Mouse (Mus musculus): ENCODE results near the gene Zfp683. TPM values are rescaled to one million over a fixed set of nuclear protein-coding genes. Genes with fewer than 3 reads are reported as not detected.
A peak's percentile ranks its signal among the peaks of the same experiment; 100 is the strongest.

Zfp683 gene
- polyA plus RNA-seq, 1 experiment from 2014 or later, result not detected

DNA sequence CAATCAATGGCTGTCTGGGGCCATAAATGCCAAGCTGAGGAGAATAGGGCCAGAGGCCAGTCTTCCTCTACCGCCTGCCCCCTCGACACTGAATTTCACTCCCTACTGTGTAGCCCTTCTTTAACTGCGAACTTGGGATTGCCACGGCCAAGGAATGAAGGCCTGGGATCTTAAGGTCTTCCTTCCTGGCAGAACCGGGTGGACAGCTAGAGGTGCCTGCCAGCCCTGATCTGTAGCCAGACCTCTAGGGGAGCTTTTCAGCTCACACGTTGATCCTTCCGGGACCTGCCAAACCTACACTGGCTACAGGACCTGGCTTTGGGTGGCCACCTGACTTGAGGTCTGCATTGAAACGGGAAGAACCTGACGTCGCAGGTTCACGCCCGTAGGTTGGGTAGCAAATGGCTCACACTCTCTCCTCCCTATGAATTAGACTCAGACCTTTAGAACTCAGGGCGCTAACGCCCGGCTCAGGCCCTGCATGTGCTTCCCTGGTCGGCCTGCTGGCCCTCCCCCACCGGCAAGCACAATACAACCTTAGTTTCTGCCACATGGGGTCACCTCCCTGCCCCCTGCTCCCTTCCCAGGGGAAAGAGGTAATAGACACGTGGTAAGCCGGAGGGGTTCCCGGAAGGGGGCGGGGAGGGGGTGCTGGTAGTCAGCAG, 36.3 kb upstream of the Zfp683 start:
- ATAC-seq, result no peak
- H3K9ac ChIP-seq (ENCODE audit: low read depth, low read length), result peak overlapping the region; percentile 52; the same call in 1 of the 2 replicates
- no peaks in the 10 kb centered on the region for H3K36me3 ChIP-seq (ENCODE audit: control insufficient read depth, insufficient read depth, low read length)
- WGBS, result 2% methylated on average over 21 of the region's 21 CpGs
- H3K4me2 ChIP-seq (ENCODE audit: low read length), result peak overlapping the region; percentile 63
- H3K4me3 ChIP-seq (ENCODE audit: low read depth, low read length), result peak overlapping the region; percentile 37
- no peaks in the 10 kb centered on the region for H3K9me3 ChIP-seq (replicated peaks; ENCODE audit: control insufficient read depth, low read length, poor library complexity, severe bottlenecking)
- H3K27me3 ChIP-seq (ENCODE audit: control insufficient read depth, insufficient read depth, low read depth, low read length), result peaks cover 17% of the 10 kb centered on the region
- peaks cover 26% of the 10 kb centered on the region for H3K4me1 ChIP-seq (ENCODE audit: control insufficient read depth, insufficient read depth, low read length)
- no peak overlapping the region for H3K27ac ChIP-seq (ENCODE audit: low read length)

- 0% methylated on average over 44 of the region's 46 CpGs for WGBS
- H3K4me3 ChIP-seq (ENCODE audit: low read depth, low read length), result peak overlapping the region; percentile 37
- H3K9me3 ChIP-seq (replicated peaks; ENCODE audit: control insufficient read depth, low read length, poor library complexity, severe bottlenecking), result no peaks in the 10 kb centered on the region
- H3K36me3 ChIP-seq (ENCODE audit: control insufficient read depth, insufficient read depth, low read length), result no peaks in the 10 kb centered on the region
- H3K27ac ChIP-seq (ENCODE audit: low read length), result no peak overlapping the region
- H3K4me2 ChIP-seq (ENCODE audit: low read length), result peak overlapping the region; percentile 63
- peaks cover 17% of the 10 kb centered on the region for H3K27me3 ChIP-seq (ENCODE audit: control insufficient read depth, insufficient read depth, low read depth, low read length)
- peak overlapping the region; percentile 52 for H3K9ac ChIP-seq (ENCODE audit: low read depth, low read length)
- H3K4me1 ChIP-seq (ENCODE audit: control insufficient read depth, insufficient read depth, low read length), result peaks cover 26% of the 10 kb centered on the region
- no peak for ATAC-seq
Observed at GRCm38 (mm10) chr4:134018038-134018778, 35.4 kb upstream of the Zfp683 start.

- Histone ChIP-seq H3K36me3 (ENCODE audit: control insufficient read depth, insufficient read depth, low read length) (no peaks in the 10 kb centered on the region), H3K9ac (ENCODE audit: low read depth, low read length) (peak within 1 kb of the TSS; percentile 53), H3K4me3 (ENCODE audit: low read depth, low read length) (peak within 1 kb of the TSS; percentile 37), H3K4me2 (ENCODE audit: low read length) (peak within 1 kb of the TSS; percentile 63), H3K4me1 (ENCODE audit: control insufficient read depth, insufficient read depth, low read length) (peaks cover 26% of the 10 kb centered on the region), H3K9me3 (replicated peaks; ENCODE audit: control insufficient read depth, low read length, poor library complexity, severe bottlenecking) (no peaks in the 10 kb centered on the region), H3K27ac (ENCODE audit: low read length) (peak within 1 kb of the TSS; percentile 68), H3K27me3 (ENCODE audit: control insufficient read depth, insufficient read depth, low read depth, low read length) (peaks cover 17% of the 10 kb centered on the region)
- WGBS, result 2% methylated on average over 8 of the region's 9 CpGs
- peak; percentile 51; the same call in 1 of the 2 replicates for ATAC-seq
Observed at GRCm38 (mm10) chr4:134018779-134019145, 34.9 kb upstream of the Zfp683 start, which contains the start of gene Lin28a. Lin28a (minus strand) TSS chr4:134018841.

DNA sequence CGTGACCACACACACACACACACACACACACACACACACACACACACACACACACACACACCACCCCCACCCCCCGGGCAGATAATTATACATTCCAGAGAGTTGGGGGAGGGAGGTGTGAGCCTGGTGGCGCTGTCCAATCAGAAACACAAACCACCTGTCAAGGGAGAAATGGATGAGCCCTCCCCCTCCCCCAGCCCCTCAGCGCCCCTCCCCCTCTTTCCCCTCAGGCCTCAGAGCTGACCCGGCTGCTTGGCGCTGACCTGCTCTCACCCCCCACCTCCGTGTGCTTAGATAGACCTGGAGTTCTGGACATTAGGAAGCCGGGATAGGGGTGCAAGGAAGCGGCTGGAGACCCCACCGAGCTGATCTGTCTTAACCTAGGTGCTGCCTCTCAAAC, 34.4 kb upstream of the Zfp683 start:
- Histone ChIP-seq H3K9me3 (replicated peaks; ENCODE audit: control insufficient read depth, low read length, poor library complexity, severe bottlenecking) (no peaks in the 10 kb centered on the region), H3K4me3 (ENCODE audit: low read depth, low read length) (peak overlapping the region; percentile 37), H3K4me1 (ENCODE audit: control insufficient read depth, insufficient read depth, low read length) (peaks cover 26% of the 10 kb centered on the region), H3K27me3 (ENCODE audit: control insufficient read depth, insufficient read depth, low read depth, low read length) (peaks cover 17% of the 10 kb centered on the region), H3K4me2 (ENCODE audit: low read length) (peak overlapping the region; percentile 63), H3K9ac (ENCODE audit: low read depth, low read length) (peak overlapping the region; percentile 53; the same call in 1 of the 2 replicates), H3K27ac (ENCODE audit: low read length) (peak overlapping the region; percentile 68; the same call in 1 of the 2 replicates), H3K36me3 (ENCODE audit: control insufficient read depth, insufficient read depth, low read length) (no peaks in the 10 kb centered on the region)
- 0 out of 2 replicates have a peak, but pooled peaks have one; percentile 45 for ATAC-seq
- WGBS, result 0% methylated on average over 8 of the region's 10 CpGs

DNA sequence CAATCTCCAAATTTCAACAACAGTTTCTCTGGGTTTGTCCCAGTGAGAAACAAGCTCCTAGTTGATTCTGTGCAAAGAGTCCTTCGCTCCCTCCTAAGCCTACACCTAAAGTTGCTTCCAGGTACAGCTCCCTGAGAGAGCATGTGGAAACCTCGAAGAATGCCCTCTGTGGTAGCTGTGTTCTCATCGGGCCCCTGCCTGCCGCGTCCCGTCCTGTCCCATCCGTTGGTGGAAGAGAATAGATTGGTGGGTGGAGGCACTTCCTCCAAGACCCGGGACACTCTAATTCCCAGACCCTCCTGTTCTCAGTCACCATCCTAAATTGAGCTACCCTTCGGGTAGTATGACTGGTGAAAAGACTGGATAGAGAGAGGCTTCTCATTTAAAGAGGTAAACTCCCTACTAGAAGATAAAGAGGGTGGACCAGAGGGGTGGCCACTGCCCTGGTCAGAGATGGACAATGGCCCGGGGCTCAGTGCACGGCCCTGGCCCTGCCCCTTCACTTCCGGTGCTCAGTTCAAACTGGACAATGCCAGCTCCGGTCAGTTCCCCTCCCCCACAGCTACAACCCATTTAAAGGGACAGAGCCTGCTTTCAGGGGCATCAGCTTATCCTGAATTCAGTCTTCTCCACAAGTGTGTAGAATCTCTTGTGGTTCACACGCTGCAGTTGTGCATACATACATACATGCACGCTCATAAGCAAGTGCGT, 33.8 kb upstream of the Zfp683 start:
- Histone ChIP-seq H3K36me3 (ENCODE audit: control insufficient read depth, insufficient read depth, low read length) (no peaks in the 10 kb centered on the region), H3K4me1 (ENCODE audit: control insufficient read depth, insufficient read depth, low read length) (peaks cover 26% of the 10 kb centered on the region), H3K27ac (ENCODE audit: low read length) (peak overlapping the region; percentile 68), H3K4me2 (ENCODE audit: low read length) (peak overlapping the region; percentile 63), H3K4me3 (ENCODE audit: low read depth, low read length) (peak overlapping the region; percentile 35), H3K27me3 (ENCODE audit: control insufficient read depth, insufficient read depth, low read depth, low read length) (peaks cover 17% of the 10 kb centered on the region), H3K9me3 (replicated peaks; ENCODE audit: control insufficient read depth, low read length, poor library complexity, severe bottlenecking) (no peaks in the 10 kb centered on the region), H3K9ac (ENCODE audit: low read depth, low read length) (peak overlapping the region; percentile 53; the same call in 1 of the 2 replicates)
- ATAC-seq, result peak; percentile 82
- 1% methylated on average over 16 of the region's 16 CpGs for WGBS

DNA sequence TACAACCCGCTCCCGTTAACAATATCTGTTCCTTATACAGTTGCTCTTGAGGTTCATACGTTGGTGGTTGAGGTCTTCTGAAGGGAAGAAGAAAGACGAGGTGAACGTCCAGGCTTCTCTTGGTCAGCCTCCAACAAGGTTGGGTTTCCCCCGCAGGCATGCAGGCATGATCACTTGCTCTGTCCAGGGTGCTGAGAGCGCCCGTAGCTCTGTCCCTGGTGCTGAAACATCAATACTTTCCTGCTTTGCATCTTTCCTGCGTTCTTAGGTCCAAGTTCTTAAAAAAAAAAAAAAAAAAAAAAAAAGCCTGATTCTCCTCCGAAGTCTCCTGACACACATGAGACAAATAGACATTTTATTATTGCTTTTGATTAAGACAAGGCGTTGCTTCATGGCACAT, 33.0 kb upstream of the Zfp683 start:
- Histone ChIP-seq H3K9me3 (replicated peaks; ENCODE audit: control insufficient read depth, low read length, poor library complexity, severe bottlenecking) (no peaks in the 10 kb centered on the region), H3K4me1 (ENCODE audit: control insufficient read depth, insufficient read depth, low read length) (peaks cover 26% of the 10 kb centered on the region), H3K27me3 (ENCODE audit: control insufficient read depth, insufficient read depth, low read depth, low read length) (peaks cover 17% of the 10 kb centered on the region), H3K4me2 (ENCODE audit: low read length) (peak overlapping the region; percentile 63), H3K9ac (ENCODE audit: low read depth, low read length) (no peak overlapping the region), H3K4me3 (ENCODE audit: low read depth, low read length) (no peak overlapping the region; the same call in 1 of the 2 replicates), H3K36me3 (ENCODE audit: control insufficient read depth, insufficient read depth, low read length) (no peaks in the 10 kb centered on the region), H3K27ac (ENCODE audit: low read length) (no peak overlapping the region)
- 5% methylated on average over 11 of the region's 11 CpGs for WGBS
- no peak for ATAC-seq

DNA sequence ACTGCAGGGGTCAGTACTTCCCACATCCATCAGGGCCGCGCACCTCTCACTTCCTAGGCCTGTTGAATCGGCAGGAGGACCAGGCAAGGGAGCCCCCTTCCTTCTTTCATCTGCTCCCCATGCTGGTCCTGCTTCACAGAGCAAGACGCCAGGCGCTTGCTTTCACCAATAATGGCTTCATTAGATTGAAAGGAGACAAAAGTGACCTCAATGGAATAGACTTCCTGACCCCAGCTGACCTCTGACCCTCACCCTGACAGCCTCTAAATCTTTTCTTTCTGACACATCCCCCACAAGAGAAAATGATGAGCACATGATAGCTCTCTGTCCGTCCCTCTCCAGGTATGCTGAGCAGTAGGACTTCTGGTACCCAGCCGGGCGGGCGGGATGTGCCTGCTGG, 27.8 kb upstream of the Zfp683 start:
- Histone ChIP-seq H3K36me3 (ENCODE audit: control insufficient read depth, insufficient read depth, low read length) (no peaks in the 10 kb centered on the region), H3K4me3 (ENCODE audit: low read depth, low read length) (no peak overlapping the region), H3K27me3 (ENCODE audit: control insufficient read depth, insufficient read depth, low read depth, low read length) (no peaks in the 10 kb centered on the region), H3K27ac (ENCODE audit: low read length) (no peak overlapping the region), H3K9me3 (replicated peaks; ENCODE audit: control insufficient read depth, low read length, poor library complexity, severe bottlenecking) (no peaks in the 10 kb centered on the region), H3K4me1 (ENCODE audit: control insufficient read depth, insufficient read depth, low read length) (no peaks in the 10 kb centered on the region), H3K4me2 (ENCODE audit: low read length) (no peak overlapping the region), H3K9ac (ENCODE audit: low read depth, low read length) (no peak overlapping the region)
- no peak for ATAC-seq
- 14% methylated on average over 9 of the region's 9 CpGs for WGBS

DNA sequence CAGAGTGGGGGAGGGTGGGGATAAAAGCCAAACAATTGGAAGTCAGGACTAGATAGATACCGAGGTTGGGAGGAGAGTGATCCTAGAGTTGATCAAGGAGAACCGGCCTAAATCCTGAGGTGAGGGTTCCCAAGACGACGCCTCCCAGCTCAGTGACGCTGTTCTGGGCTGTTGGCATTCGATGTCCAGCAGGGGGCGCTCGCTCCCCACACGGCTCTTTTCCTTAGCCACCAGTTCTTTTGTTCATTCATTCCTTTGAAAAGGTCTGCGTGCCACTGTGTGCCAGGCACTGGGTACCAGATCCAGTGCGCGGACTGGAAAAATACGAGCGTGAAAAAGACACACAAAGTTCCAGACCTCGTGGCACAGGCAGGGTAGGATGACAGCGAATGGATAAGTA, 17.7 kb upstream of the Zfp683 start:
- no peaks in the 10 kb centered on the region for H3K27me3 ChIP-seq (ENCODE audit: control insufficient read depth, insufficient read depth, low read depth, low read length)
- no peaks in the 10 kb centered on the region for H3K9me3 ChIP-seq (replicated peaks; ENCODE audit: control insufficient read depth, low read length, poor library complexity, severe bottlenecking)
- H3K4me3 ChIP-seq (ENCODE audit: low read depth, low read length), result no peak overlapping the region
- H3K4me2 ChIP-seq (ENCODE audit: low read length), result peak overlapping the region; percentile 32
- ATAC-seq, result no peak
- WGBS, result 5% methylated on average over 16 of the region's 16 CpGs
- no peak overlapping the region for H3K27ac ChIP-seq (ENCODE audit: low read length)
- no peak overlapping the region for H3K9ac ChIP-seq (ENCODE audit: low read depth, low read length)
- H3K4me1 ChIP-seq (ENCODE audit: control insufficient read depth, insufficient read depth, low read length), result no peaks in the 10 kb centered on the region
- H3K36me3 ChIP-seq (ENCODE audit: control insufficient read depth, insufficient read depth, low read length), result no peaks in the 10 kb centered on the region

Data from midbrain, embryonic 16.5 days (tissue).